8 mouse cellular contexts compared by ENCODE assay signal in genomic region chr9:118611111-118611541, GRCm38 (mm10). TPM values are rescaled to one million over a fixed set of nuclear protein-coding genes. Genes with fewer than 3 reads are reported as not detected.
DNase-seq lines count a peak whose midpoint lies in the region; ATAC-seq and TF ChIP-seq lines count a peak whose summit lies in the region.

No protein-coding gene starts in this region.

- TF ChIP-seq EP300 in liver, postnatal 0 days (IDR thresholded peaks at IDR 0.05; ENCODE audit: low read depth) = no peak

- peak overlapping the region; percentile 31; the same call in 1 of the 2 replicates for H3K4me2 ChIP-seq in intestine, embryonic 14.5 days (ENCODE audit: low read length)
- H3K4me2 ChIP-seq in intestine, postnatal 0 days (replicated peaks; ENCODE audit: low read depth) = no peak overlapping the region; the same call in 1 of the 2 replicates
- H3K4me2 ChIP-seq in intestine, embryonic 16.5 days (ENCODE audit: low read depth, low read length) = 0 out of 2 replicates have a peak overlapping the region, but pooled peaks have one; percentile 28
- H3K4me2 ChIP-seq in liver, postnatal 0 days (ENCODE audit: low read depth, low read length) = no peak overlapping the region

- H3K36me3 ChIP-seq in intestine, embryonic 14.5 days (ENCODE audit: control insufficient read depth, insufficient read depth, low read length) = no peaks in the 10 kb centered on the region
- H3K36me3 ChIP-seq in intestine, postnatal 0 days (ENCODE audit: control insufficient read depth, insufficient read depth) = no peaks in the 10 kb centered on the region
- no peaks in the 10 kb centered on the region for H3K36me3 ChIP-seq in intestine, embryonic 16.5 days (ENCODE audit: control insufficient read depth, insufficient read depth, low read length)
- H3K36me3 ChIP-seq in liver, postnatal 0 days (replicated peaks; ENCODE audit: insufficient read depth, low read length) = no peaks in the 10 kb centered on the region

- H3K4me1 ChIP-seq in intestine, embryonic 14.5 days (replicated peaks; ENCODE audit: control insufficient read depth, insufficient read depth, low read length) = peaks cover 17% of the 10 kb centered on the region
- H3K4me1 ChIP-seq in intestine, postnatal 0 days (replicated peaks; ENCODE audit: control insufficient read depth, insufficient read depth, low read length) = no peaks in the 10 kb centered on the region
- H3K4me1 ChIP-seq in intestine, embryonic 16.5 days (ENCODE audit: control insufficient read depth, insufficient read depth, low read length) = peaks cover 25% of the 10 kb centered on the region
- peaks cover 9% of the 10 kb centered on the region for H3K4me1 ChIP-seq in liver, postnatal 0 days (ENCODE audit: insufficient read depth)

- no peaks in the 10 kb centered on the region for H3K9me3 ChIP-seq in intestine, embryonic 14.5 days (ENCODE audit: control insufficient read depth, low read length)
- no peaks in the 10 kb centered on the region for H3K9me3 ChIP-seq in intestine, postnatal 0 days (ENCODE audit: control insufficient read depth)
- H3K9me3 ChIP-seq in intestine, embryonic 16.5 days (ENCODE audit: control insufficient read depth, low read length) = no peaks in the 10 kb centered on the region
- no peaks in the 10 kb centered on the region for H3K9me3 ChIP-seq in liver, postnatal 0 days (ENCODE audit: low read length)

- 39% methylated on average over 14 of the region's 14 CpGs for WGBS in intestine, embryonic 14.5 days
- WGBS in intestine, postnatal 0 days = 47% methylated on average over 14 of the region's 14 CpGs
- WGBS in intestine, embryonic 16.5 days = 45% methylated on average over 14 of the region's 14 CpGs
- WGBS in liver, postnatal 0 days (ENCODE audit: insufficient replicate concordance) = 25% methylated on average over 14 of the region's 14 CpGs

- H3K9ac ChIP-seq in intestine, embryonic 14.5 days (ENCODE audit: low read length) = no peak overlapping the region
- H3K9ac ChIP-seq in intestine, postnatal 0 days (ENCODE audit: low read depth, low read length) = no peak overlapping the region
- H3K9ac ChIP-seq in intestine, embryonic 16.5 days (ENCODE audit: low read depth, low read length) = no peak overlapping the region
- H3K9ac ChIP-seq in liver, postnatal 0 days (replicated peaks) = no peak overlapping the region

- H3K27me3 ChIP-seq in intestine, embryonic 14.5 days (replicated peaks; ENCODE audit: control insufficient read depth, insufficient read depth, low read length) = no peaks in the 10 kb centered on the region
- 0 out of 2 replicates have a peak, but pooled peaks cover 3% of the 10 kb centered on the region for H3K27me3 ChIP-seq in intestine, postnatal 0 days (replicated peaks; ENCODE audit: control insufficient read depth, insufficient read depth, low read length)
- peaks cover 3% of the 10 kb centered on the region; the same call in 1 of the 2 replicates for H3K27me3 ChIP-seq in intestine, embryonic 16.5 days (replicated peaks; ENCODE audit: control insufficient read depth, insufficient read depth, low read length)
- H3K27me3 ChIP-seq in liver, postnatal 0 days (ENCODE audit: insufficient read depth, low read length) = peaks cover 18% of the 10 kb centered on the region

- no peak for DNase-seq in intestine, embryonic 14.5 days (ENCODE audit: low spot score)
- peak; percentile 47 for DNase-seq in gastrocnemius, postnatal 10 days
- peak; percentile 39 for DNase-seq in liver, postnatal 0 days
- DNase-seq in right cerebral cortex, postnatal 14 days = peak; percentile 52
- no peak for DNase-seq in thymus, postnatal 36 days
- no peak for DNase-seq in testis, postnatal 14 days (ENCODE audit: low spot score)

- TF ChIP-seq CTCF in intestine, postnatal 0 days (IDR thresholded peaks at IDR 0.05; ENCODE audit: low read depth) = no peak
- no peak for TF ChIP-seq CTCF in liver, postnatal 0 days (IDR thresholded peaks at IDR 0.05; ENCODE audit: low read depth)

- H3K4me3 ChIP-seq in intestine, embryonic 14.5 days (ENCODE audit: low read depth, low read length) = no peak overlapping the region
- H3K4me3 ChIP-seq in intestine, postnatal 0 days (ENCODE audit: low read depth, low read length) = no peak overlapping the region
- H3K4me3 ChIP-seq in intestine, embryonic 16.5 days (ENCODE audit: low read length) = no peak overlapping the region
- no peak overlapping the region for H3K4me3 ChIP-seq in liver, postnatal 0 days (ENCODE audit: low read depth, low read length)

- ATAC-seq in intestine, embryonic 14.5 days (replicated peaks; ENCODE audit: low FRiP score, low TSS enrichment, low read depth) = no peak
- no peak for ATAC-seq in intestine, postnatal 0 days
- no peak for ATAC-seq in intestine, embryonic 16.5 days
- ATAC-seq in liver, postnatal 0 days = peak; percentile 43; the same call in 1 of the 2 replicates

- no peak overlapping the region for H3K27ac ChIP-seq in intestine, embryonic 14.5 days (ENCODE audit: low read depth)
- H3K27ac ChIP-seq in intestine, postnatal 0 days (ENCODE audit: low read depth, low read length) = no peak overlapping the region
- H3K27ac ChIP-seq in intestine, embryonic 16.5 days (ENCODE audit: low read length) = peak overlapping the region; percentile 14; the same call in 1 of the 2 replicates
- peak overlapping the region; percentile 40; the same call in 1 of the 2 replicates for H3K27ac ChIP-seq in liver, postnatal 0 days (ENCODE audit: low read depth)

RNA-seq across cellular contexts. Expression of gene Itga9, which starts 4.6 kb away (rescaled TPM):
- polyA plus RNA-seq in intestine, embryonic 14.5 days (2014; fragmentation: Nextera tagmentation; extraction: Ambion mirVana) = 9.5 and 12.6 TPM in 2 replicates
- polyA plus RNA-seq in intestine, postnatal 0 days (2015; fragmentation: Nextera tagmentation; extraction: Ambion mirVana) = 5.9 and 6.2 TPM in 2 replicates
- 10 to 100 TPM; 27.0 to 31.1 TPM for total RNA-seq in gastrocnemius, postnatal 10 days (2021)
- 3.5 and 3.7 TPM in 2 replicates for polyA plus RNA-seq in intestine, embryonic 16.5 days (2015; fragmentation: Nextera tagmentation; extraction: Ambion mirVana)
- polyA plus RNA-seq in liver, postnatal 0 days (2015; fragmentation: Nextera tagmentation; extraction: Ambion mirVana) = 3.8 and 4.8 TPM in 2 replicates

Comparison
In these comparisons a context has a peak if more than half of its experiments do, and no peak if none do; other contexts are left out.
1. H3K27ac ChIP-seq: peak in intestine, embryonic 16.5 days (single experiment) and liver, postnatal 0 days (single experiment); none in intestine, embryonic 14.5 days (single experiment) and intestine, postnatal 0 days (single experiment).
2. H3K4me2 ChIP-seq: peak in intestine, embryonic 14.5 days (single experiment) and intestine, embryonic 16.5 days (single experiment); none in intestine, postnatal 0 days (single experiment) and liver, postnatal 0 days (single experiment).
3. DNase-seq: peak in gastrocnemius, postnatal 10 days (single experiment), liver, postnatal 0 days (single experiment) and right cerebral cortex, postnatal 14 days (single experiment); none in intestine, embryonic 14.5 days (single experiment), thymus, postnatal 36 days (0 of 2) and testis, postnatal 14 days (single experiment).